Mouse (Mus musculus): Measurements from ENCODE around the gene Wdr1. TPM values are rescaled to one million over a fixed set of nuclear protein-coding genes. Genes with fewer than 3 reads are reported as not detected.

Wdr1 gene
- polyA plus RNA-seq, 1 experiment from 2014 or later: 265 TPM

Other genes with a start within 250 kb of the Wdr1 start
- 0.05 TPM in 1 of 2 replicates, not detected in the other for gene Drd5, start 243.9 kb downstream of the Wdr1 start, polyA plus RNA-seq (2015; fragmentation: Nextera tagmentation; extraction: Ambion mirVana)
- 4.7 and 5.2 TPM in 2 replicates for gene Slc2a9, start 60.1 kb downstream of the Wdr1 start, polyA plus RNA-seq (2015; fragmentation: Nextera tagmentation; extraction: Ambion mirVana)
- 2.7 and 3.0 TPM in 2 replicates for gene Zfp518b, start 121.6 kb upstream of the Wdr1 start, polyA plus RNA-seq (2015; fragmentation: Nextera tagmentation; extraction: Ambion mirVana)